Mouse (Mus musculus) megakaryocyte, embryonic 14.5 days (primary cell): ENCODE measurements at regions not wholly inside any gene's neighbourhood (a gene's known extent, or its start where the extent isn't known, plus 50 kb on each side); places are given as distances from the start of the nearest gene placed in this dataset.

ENCODE experiments used
- FLI1 ChIP-seq: IDR thresholded peaks from 2 replicates; pipeline ENCODE4 v1.6.1; 2012; ENCODE audit warnings: low read length, inconsistent platforms, mixed read lengths
- GATA1 ChIP-seq: IDR thresholded peaks from 3 replicates; pipeline ENCODE4 v1.6.1; 2012; ENCODE audit warnings: mixed read lengths, low read length, inconsistent platforms, borderline replicate concordance

- TF ChIP-seq GATA1 (no peak), FLI1 (no peak)
Observed at GRCm38 (mm10) chr11:8109286-8109685, 555.0 kb downstream of the Tns3 start.
